Mouse (Mus musculus) limb, embryonic 14.5 days (tissue): ENCODE measurements at regions not wholly inside any gene's neighbourhood (a gene's known extent, or its start where the extent isn't known, plus 50 kb on each side); places are given as distances from the start of the nearest gene placed in this dataset.

Experiments
- ATAC-seq: fragments of 200-750 bp; cut with Nextera tagmentation; 2 replicates; pipeline ENCODE4 v1.8.0; 2017; ENCODE audit warnings: low read depth, moderate number of reproducible peaks, moderate TSS enrichment; ENCODE audit not compliant: low FRiP score
- DNase-seq: peaks from one replicate; pipeline ENCODE4 v3.0.0-alpha.2; 2015; ENCODE audit warnings: low spot score
- H3K27ac ChIP-seq: fragments of 300-500 bp; sonication (generic); replicated peaks from 2 replicates; pipeline ENCODE4 v1.5.1; 2014; ENCODE audit warnings: low read depth, mild to moderate bottlenecking, low read length, moderate library complexity, mixed read lengths
- H3K27me3 ChIP-seq: fragments of 300-500 bp; sonication (generic); 2 replicates; pipeline ENCODE4 v1.6.1; 2014; ENCODE audit warnings: low read length, mixed read lengths; ENCODE audit not compliant: control insufficient read depth, insufficient read depth
- H3K36me3 ChIP-seq: fragments of 300-500 bp; sonication (generic); 2 replicates; pipeline ENCODE4 v1.6.1; 2014; ENCODE audit warnings: mild to moderate bottlenecking, low read length, moderate library complexity, mixed read lengths; ENCODE audit not compliant: control insufficient read depth, insufficient read depth
- H3K4me1 ChIP-seq: fragments of 300-500 bp; sonication (generic); 2 replicates; pipeline ENCODE4 v1.6.1; 2014; ENCODE audit warnings: antibody characterized with exemption, low read length, mixed read lengths; ENCODE audit not compliant: control insufficient read depth, insufficient read depth
- H3K4me2 ChIP-seq: fragments of 300-500 bp; sonication (generic); replicated peaks from 2 replicates; pipeline ENCODE4 v1.6.1; 2014; ENCODE audit warnings: low read depth, mild to moderate bottlenecking, low read length, moderate library complexity; ENCODE audit not compliant: severe bottlenecking
- H3K4me3 ChIP-seq: fragments of 300-500 bp; sonication (generic); replicated peaks from 2 replicates; pipeline ENCODE4 v1.5.1; 2014; ENCODE audit warnings: low read length
- H3K9ac ChIP-seq: fragments of 300-500 bp; sonication (generic); 2 replicates; pipeline ENCODE4 v1.6.1; 2014; ENCODE audit warnings: mild to moderate bottlenecking, low read depth, low read length, moderate library complexity; ENCODE audit not compliant: severe bottlenecking
- H3K9me3 ChIP-seq: fragments of 300-500 bp; sonication (generic); 2 replicates; pipeline ENCODE4 v1.6.1; 2016; ENCODE audit warnings: low read length; ENCODE audit not compliant: control insufficient read depth
- POLR2A ChIP-seq: fragments of 200-500 bp; IDR thresholded peaks from 2 replicates; pipeline ENCODE4 v1.8.0; 2012; ENCODE audit warnings: inconsistent platforms, mild to moderate bottlenecking, moderate library complexity, borderline replicate concordance; ENCODE audit not compliant: insufficient read depth, insufficient read length; ENCODE audit errors: extremely low read depth
- WGBS: fragments of 180-500 bp; shearing (Covaris S2); extraction: QIAGEN DNeasy Blood & Tissue Kit; methylation state at CpG from one replicate; pipeline ENCODE4 v1.1.7; 2014; 5-methylcytosine and 5-hydroxymethylcytosine counted together

- TF ChIP-seq POLR2A, result no peak
- under 1% methylated on average over 39 of the region's 49 CpGs for WGBS
- Histone ChIP-seq H3K36me3 (no peaks in the 10 kb centered on the region), H3K9ac (no peak overlapping the region), H3K4me1 (peaks cover 9% of the 10 kb centered on the region; the same call in 1 of the 2 replicates), H3K4me2 (peak overlapping the region; percentile 25), H3K9me3 (no peaks in the 10 kb centered on the region), H3K27me3 (peaks cover 74% of the 10 kb centered on the region), H3K4me3 (peak overlapping the region; percentile 20), H3K27ac (no peak overlapping the region)
- DNase-seq (no peak), ATAC-seq (no peak)
These were observed 91.4 kb upstream of the Dio3 start for GRCm38 (mm10) chr12:110187246-110188135.

DNA sequence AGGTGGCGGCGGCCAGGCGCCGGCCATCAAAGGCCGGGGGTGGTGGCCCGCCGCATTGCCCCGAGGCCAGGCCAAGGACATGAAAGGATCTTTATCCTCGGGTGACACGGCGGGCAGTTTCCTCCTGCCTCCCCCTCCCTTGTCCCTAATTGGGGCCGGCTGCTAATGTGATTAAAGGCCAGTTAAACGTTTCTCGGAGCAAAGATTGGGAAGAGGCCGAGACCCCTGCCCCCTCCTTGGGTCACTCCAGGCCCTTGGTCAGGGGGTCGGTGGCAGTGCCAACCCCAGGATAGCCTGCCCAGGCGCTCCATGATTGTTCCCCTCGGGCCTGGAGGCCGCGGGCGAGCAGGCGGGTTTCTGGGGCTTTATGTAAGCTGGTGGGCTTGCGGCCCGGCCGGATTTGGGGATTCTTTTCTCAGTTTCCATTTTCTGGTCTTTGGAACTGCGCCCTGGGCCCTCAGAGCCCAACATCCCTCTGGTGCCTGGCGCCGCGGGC is 90.7 kb upstream of the Dio3 start:
- WGBS, result 3% methylated on average over 25 of the region's 29 CpGs

GRCm38 (mm10) chr12:110188641-110189328 is 90.1 kb upstream of the Dio3 start:
- H3K4me2 ChIP-seq, result no peak overlapping the region
- 3% methylated on average over 39 of the region's 39 CpGs for WGBS
- H3K9me3 ChIP-seq, result no peaks in the 10 kb centered on the region
- peaks cover 9% of the 10 kb centered on the region; the same call in 1 of the 2 replicates for H3K4me1 ChIP-seq
- H3K36me3 ChIP-seq, result no peaks in the 10 kb centered on the region
- no peak overlapping the region for H3K9ac ChIP-seq
- no peak for ATAC-seq
- H3K27me3 ChIP-seq, result peaks cover 70% of the 10 kb centered on the region
- H3K4me3 ChIP-seq, result 0 out of 2 replicates have a peak overlapping the region, but pooled peaks have one; percentile 1
- no peak for TF ChIP-seq POLR2A
- DNase-seq, result no peak
- no peak overlapping the region for H3K27ac ChIP-seq

More for the DNA sequence above, 90.7 kb upstream of the Dio3 start:
- Histone ChIP-seq H3K27me3 (peaks cover 73% of the 10 kb centered on the region), H3K9ac (no peak overlapping the region), H3K36me3 (no peaks in the 10 kb centered on the region), H3K4me1 (peaks cover 9% of the 10 kb centered on the region; the same call in 1 of the 2 replicates), H3K9me3 (no peaks in the 10 kb centered on the region), H3K4me3 (peak overlapping the region; percentile 1; the same call in 1 of the 2 replicates), H3K27ac (no peak overlapping the region), H3K4me2 (no peak overlapping the region; the same call in 1 of the 2 replicates)
- no peak for ATAC-seq
- TF ChIP-seq POLR2A, result no peak
- DNase-seq, result no peak

GRCm38 (mm10) chr12:110189329-110189642 is 89.6 kb upstream of the Dio3 start:
- H3K9ac ChIP-seq, result no peak overlapping the region
- DNase-seq (no peak), ATAC-seq (no peak)
- H3K4me1 ChIP-seq, result peaks cover 9% of the 10 kb centered on the region; the same call in 1 of the 2 replicates
- H3K36me3 ChIP-seq, result no peaks in the 10 kb centered on the region
- no peak overlapping the region for H3K4me2 ChIP-seq
- H3K27me3 ChIP-seq, result peaks cover 68% of the 10 kb centered on the region
- no peaks in the 10 kb centered on the region for H3K9me3 ChIP-seq
- under 1% methylated on average over 18 of the region's 19 CpGs for whole genome bisulfite sequencing
- TF ChIP-seq POLR2A, result no peak
- no peak overlapping the region for H3K27ac ChIP-seq
- H3K4me3 ChIP-seq, result no peak overlapping the region

- DNase-seq, result no peak
- 76% methylated on average over 8 of the region's 8 CpGs for WGBS
- Histone ChIP-seq H3K27ac (no peak overlapping the region), H3K9ac (no peak overlapping the region), H3K36me3 (no peaks in the 10 kb centered on the region), H3K4me1 (peaks cover 9% of the 10 kb centered on the region; the same call in 1 of the 2 replicates), H3K4me3 (no peak overlapping the region), H3K4me2 (no peak overlapping the region), H3K9me3 (no peaks in the 10 kb centered on the region), H3K27me3 (peaks cover 44% of the 10 kb centered on the region)
- no peak for ATAC-seq
- TF ChIP-seq POLR2A, result no peak
These were observed 86.7 kb upstream of the Dio3 start for GRCm38 (mm10) chr12:110192186-110192585.
